Mouse (Mus musculus): ENCODE results near the gene Glb1l.

DNA sequence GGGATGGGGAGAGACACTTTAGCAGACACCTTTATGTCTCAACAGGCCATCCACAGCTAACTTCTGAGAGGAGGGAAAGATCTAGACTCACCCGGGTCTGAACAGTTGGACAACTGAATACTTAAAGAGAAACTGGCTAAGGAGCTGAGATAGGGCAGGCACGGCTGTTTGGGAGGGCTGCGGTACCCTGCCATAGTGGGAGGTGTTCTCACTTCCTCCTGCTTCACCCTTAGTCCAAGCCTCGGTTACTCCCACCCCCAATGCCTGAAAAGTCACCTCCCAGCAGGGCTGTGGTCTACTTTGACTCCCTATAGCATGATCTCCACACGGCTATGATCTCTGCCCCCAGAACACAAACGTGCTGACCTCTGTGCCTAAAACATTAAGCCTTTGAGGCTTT is 12.9 kb upstream of the Glb1l start:
- TF ChIP-seq CTCF (IDR thresholded peaks at IDR 0.05; ENCODE audit: low read depth, low read length): no peak
- no peak for TF ChIP-seq POLR2A (IDR thresholded peaks at IDR 0.05; ENCODE audit: borderline replicate concordance, low read depth, low read length)

Data from bone marrow macrophage, adult 2 months (primary cell).